12 mouse cellular contexts compared by ENCODE assay signal in genomic region chr9:102729093-102729845, GRCm38 (mm10). TPM values are rescaled to one million over a fixed set of nuclear protein-coding genes. Genes with fewer than 3 reads are reported as not detected.
DNase-seq lines count a peak whose midpoint lies in the region; ATAC-seq lines count a peak whose summit lies in the region.
"Had no signal": no experiment of that assay in that cellular context is flagged by ENCODE, and none has a peak within 500 bp of the region (broad histone marks: within the 10 kb centered on the region; RNA-seq: fewer than 3 reads in every experiment).

No protein-coding gene starts in this region.

- no peak for ATAC-seq in intestine, embryonic 15.5 days
- no peak for ATAC-seq in intestine, embryonic 16.5 days
- no peak for ATAC-seq in kidney, embryonic 14.5 days (ENCODE audit: low FRiP score, low TSS enrichment)
- no peak for ATAC-seq in cerebellum, adult (ENCODE audit: insufficient number of reproducible peaks, low FRiP score, low TSS enrichment)
- ATAC-seq: lung, postnatal 0 days had no signal

- H3K4me1 ChIP-seq in intestine, embryonic 15.5 days (replicated peaks), result peaks cover 46% of the 10 kb centered on the region
- H3K4me1 ChIP-seq in intestine, embryonic 16.5 days (ENCODE audit: control insufficient read depth, insufficient read depth, low read length), result peaks cover 53% of the 10 kb centered on the region
- H3K4me1 ChIP-seq in kidney, embryonic 14.5 days (ENCODE audit: control insufficient read depth, insufficient read depth, low read length), result peaks cover 35% of the 10 kb centered on the region

- H3K9ac ChIP-seq in intestine, embryonic 15.5 days, result no peak overlapping the region
- no peak overlapping the region for H3K9ac ChIP-seq in intestine, embryonic 16.5 days (ENCODE audit: low read depth, low read length)
- 0 out of 2 replicates have a peak overlapping the region, but pooled peaks have one; percentile 18 for H3K9ac ChIP-seq in kidney, embryonic 14.5 days (ENCODE audit: low read depth, low read length)
- H3K9ac ChIP-seq: forebrain, embryonic 12.5 days had no signal

- peak; percentile 15 for DNase-seq in adrenal gland, postnatal 10 days
- DNase-seq in adrenal gland, adult 2 months, result no peak
- peak; percentile 81 for DNase-seq in Muller cell, postnatal 12 days (ENCODE audit: inconsistent ontology term)
- no peak for DNase-seq in spleen, postnatal 10 days (ENCODE audit: low spot score in 2 of 2)
- DNase-seq: cerebellum, adult 9-10 months; thymus, adult 2 months had no signal

- no peaks in the 10 kb centered on the region for H3K27me3 ChIP-seq in intestine, embryonic 15.5 days (replicated peaks)
- no peaks in the 10 kb centered on the region for H3K27me3 ChIP-seq in intestine, embryonic 16.5 days (replicated peaks; ENCODE audit: control insufficient read depth, insufficient read depth, low read length)
- H3K27me3 ChIP-seq in kidney, embryonic 14.5 days (ENCODE audit: control insufficient read depth, insufficient read depth, low read length), result no peaks in the 10 kb centered on the region
- H3K27me3 ChIP-seq: forebrain, embryonic 12.5 days had no signal

- H3K36me3 ChIP-seq in intestine, embryonic 15.5 days, result peaks cover 60% of the 10 kb centered on the region
- H3K36me3 ChIP-seq in intestine, embryonic 16.5 days (ENCODE audit: control insufficient read depth, insufficient read depth, low read length), result peaks cover 49% of the 10 kb centered on the region
- H3K36me3 ChIP-seq in kidney, embryonic 14.5 days (ENCODE audit: control insufficient read depth, insufficient read depth, low read length), result peaks cover 91% of the 10 kb centered on the region

- H3K4me3 ChIP-seq in intestine, embryonic 15.5 days (replicated peaks), result no peak overlapping the region
- no peak overlapping the region for H3K4me3 ChIP-seq in intestine, embryonic 16.5 days (ENCODE audit: low read length)
- H3K4me3 ChIP-seq in kidney, embryonic 14.5 days (ENCODE audit: low read length), result no peak overlapping the region
- H3K4me3 ChIP-seq: forebrain, embryonic 12.5 days had no signal

- WGBS in intestine, embryonic 15.5 days, result 81% methylated on average over 21 of the region's 21 CpGs
- WGBS in intestine, embryonic 16.5 days, result 80% methylated on average over 21 of the region's 21 CpGs
- WGBS in kidney, embryonic 14.5 days, result 94% methylated on average over 21 of the region's 21 CpGs

- H3K9me3 ChIP-seq in intestine, embryonic 15.5 days, result no peaks in the 10 kb centered on the region
- H3K9me3 ChIP-seq in intestine, embryonic 16.5 days (ENCODE audit: control insufficient read depth, low read length), result no peaks in the 10 kb centered on the region
- no peaks in the 10 kb centered on the region for H3K9me3 ChIP-seq in kidney, embryonic 14.5 days (ENCODE audit: control insufficient read depth, low read length)
- H3K9me3 ChIP-seq: forebrain, embryonic 12.5 days had no signal

- no peak overlapping the region for H3K4me2 ChIP-seq in intestine, embryonic 15.5 days (replicated peaks)
- H3K4me2 ChIP-seq in intestine, embryonic 16.5 days (ENCODE audit: low read depth, low read length), result no peak overlapping the region
- H3K4me2 ChIP-seq in kidney, embryonic 14.5 days (replicated peaks; ENCODE audit: low read depth, low read length), result no peak overlapping the region
- H3K4me2 ChIP-seq: forebrain, embryonic 12.5 days had no signal

- 0 out of 2 replicates have a peak overlapping the region, but pooled peaks have one; percentile 22 for H3K27ac ChIP-seq in intestine, embryonic 15.5 days
- no peak overlapping the region for H3K27ac ChIP-seq in intestine, embryonic 16.5 days (ENCODE audit: low read length)
- H3K27ac ChIP-seq in kidney, embryonic 14.5 days (ENCODE audit: low read depth, low read length), result no peak overlapping the region
- H3K27ac ChIP-seq: forebrain, embryonic 12.5 days had no signal

RNA-seq across cellular contexts. Expression of gene Amotl2, which starts 12.8 kb away (rescaled TPM):
- total RNA-seq in adrenal gland, postnatal 10 days (2021), result 100 to 1,000 TPM; 101 to 154 TPM
- total RNA-seq in adrenal gland, adult 2 months (2021), result 100 to 1,000 TPM; 154 to 186 TPM
- 116 and 153 TPM in 2 replicates for polyA plus RNA-seq in adrenal gland, adult 2 months (2012; rRNA removed)
- polyA plus RNA-seq in intestine, embryonic 15.5 days (2015; fragmentation: Nextera tagmentation; extraction: Ambion mirVana), result 31.8 and 32.9 TPM in 2 replicates
- 20.4 and 21.8 TPM in 2 replicates for polyA plus RNA-seq in intestine, embryonic 16.5 days (2015; fragmentation: Nextera tagmentation; extraction: Ambion mirVana)
- 20.8 and 30.1 TPM in 2 replicates for polyA plus RNA-seq in kidney, embryonic 14.5 days (2014; fragmentation: Nextera tagmentation; extraction: Ambion mirVana)

Comparison
In these comparisons a context has a peak if more than half of its experiments do, and no peak if none do; other contexts are left out.
1. DNase-seq: peak in adrenal gland, postnatal 10 days (single experiment) and Muller cell, postnatal 12 days (single experiment); none in adrenal gland, adult 2 months (single experiment) and spleen, postnatal 10 days (0 of 2).